Mouse (Mus musculus) testis, postnatal 10 days (tissue): ENCODE results near the gene 9430015G10Rik.

Source experiments
- DNase-seq: peaks from one replicate; pipeline ENCODE4 v3.0.0; 2021; ENCODE audit warnings: low spot score

The 9430015G10Rik gene

GRCm38 (mm10) chr4:156109570-156110331, at the start of gene 9430015G10Rik:
TSS of gene 9430015G10Rik (plus strand) at chr4:156109982.
- peak; percentile 96 for DNase-seq

- no peak for DNase-seq
Observed at GRCm38 (mm10) chr4:156063861-156064509, 45.8 kb upstream of the 9430015G10Rik start.

DNA sequence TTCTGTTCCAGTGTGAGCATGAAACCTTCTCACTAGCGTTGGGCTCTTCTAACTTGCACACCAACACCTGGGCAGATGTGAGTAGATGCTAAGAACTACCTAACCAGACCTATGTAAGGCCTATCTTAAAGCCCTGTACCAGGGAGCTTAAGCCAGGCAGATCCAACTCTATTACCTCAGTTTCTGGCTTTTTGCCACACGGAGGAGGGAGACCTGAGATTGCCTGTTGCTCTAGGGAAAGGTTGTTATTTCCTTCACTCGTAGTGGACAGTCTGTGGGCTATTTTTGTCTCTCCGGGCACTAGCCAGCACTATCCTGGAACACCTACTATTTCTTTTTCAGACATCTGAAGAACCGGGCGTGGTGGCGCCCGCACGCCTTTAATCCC, 45.3 kb upstream of the 9430015G10Rik start:
- no peak for DNase-seq

- no peak for DNase-seq
Observed at GRCm38 (mm10) chr4:156065156-156065894, 44.5 kb upstream of the 9430015G10Rik start.

GRCm38 (mm10) chr4:156067256-156067949, 42.4 kb upstream of the 9430015G10Rik start:
- DNase-seq: no peak

GRCm38 (mm10) chr4:156069701-156070100, 40.1 kb upstream of the 9430015G10Rik start:
- DNase-seq: no peak

DNA sequence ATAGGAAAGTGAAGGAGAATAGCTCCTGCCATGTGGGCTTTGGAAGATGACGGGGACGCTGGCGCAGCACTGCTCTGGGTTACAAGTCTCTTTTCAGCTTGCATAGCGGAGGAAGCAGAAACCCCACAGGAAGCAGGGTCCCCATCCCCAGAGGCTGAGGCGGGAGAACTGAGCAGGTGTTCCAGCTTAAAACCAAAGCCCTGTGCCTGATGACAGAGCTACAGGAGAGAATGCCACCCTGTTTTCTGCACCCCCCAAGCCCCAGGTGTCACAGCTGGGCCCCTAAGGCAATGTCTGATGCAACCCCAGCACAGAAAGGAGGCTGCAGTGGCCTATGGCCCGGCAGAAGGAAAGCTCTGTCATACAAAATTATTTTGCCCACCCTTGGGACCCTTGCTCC, 39.5 kb upstream of the 9430015G10Rik start:
- no peak for DNase-seq

DNA sequence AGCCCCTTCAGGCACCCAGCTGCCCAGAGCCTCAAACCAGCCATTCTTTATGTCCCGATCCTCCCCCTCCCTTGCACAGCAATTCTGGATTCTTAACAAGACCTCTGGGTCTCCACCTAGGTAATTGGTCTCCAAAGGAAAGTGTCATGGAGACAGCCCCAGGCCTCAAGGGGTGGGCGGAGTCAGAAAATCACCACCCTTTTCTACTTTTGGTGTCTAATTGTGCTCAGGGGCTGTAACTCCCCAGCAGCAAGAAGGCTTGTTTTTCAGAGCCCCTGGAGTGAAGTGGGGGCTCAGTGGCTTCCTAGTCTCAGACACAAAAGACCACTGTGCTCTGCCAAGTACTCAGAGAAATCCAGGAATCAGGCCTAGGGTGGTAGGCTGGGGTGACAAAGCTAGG, 39.1 kb upstream of the 9430015G10Rik start:
- DNase-seq: no peak

- no peak for DNase-seq
Observed at GRCm38 (mm10) chr4:156076911-156077382, 32.8 kb upstream of the 9430015G10Rik start.

- peak; percentile 74 for DNase-seq
Observed at GRCm38 (mm10) chr4:156077499-156078301, 32.1 kb upstream of the 9430015G10Rik start.

DNA sequence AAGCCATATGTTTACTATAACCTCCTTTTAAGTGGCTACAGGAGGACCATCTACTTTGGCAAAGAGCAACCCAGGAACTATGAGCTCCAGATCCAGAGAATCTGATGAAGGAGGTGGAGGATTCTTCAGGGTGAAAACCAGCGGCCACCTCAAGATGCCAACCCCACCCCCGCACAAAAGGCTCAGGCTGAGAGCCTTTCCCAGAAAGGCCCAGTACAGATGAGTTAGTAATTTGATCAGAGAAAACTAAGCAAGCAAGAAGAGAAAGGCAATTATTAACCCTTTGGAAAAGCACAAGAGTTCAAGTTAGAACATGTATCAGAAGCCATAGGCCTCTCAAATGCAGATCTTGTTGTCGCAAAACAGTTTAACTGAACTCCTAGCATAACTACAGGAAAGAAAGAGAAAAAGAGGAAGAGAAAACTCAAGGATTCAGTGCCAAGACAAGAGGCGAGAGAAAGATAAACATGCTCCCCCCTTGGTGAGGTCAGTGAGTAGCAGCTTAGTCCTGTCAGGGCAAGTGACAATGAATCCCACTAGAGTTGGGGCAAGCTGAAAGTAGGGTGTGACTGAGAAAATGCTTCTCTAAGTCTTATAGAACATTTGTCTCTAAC, 27.1 kb upstream of the 9430015G10Rik start:
- DNase-seq: no peak

GRCm38 (mm10) chr4:156083348-156083747, 26.4 kb upstream of the 9430015G10Rik start:
- peak; percentile 78 for DNase-seq

- peak; percentile 62 for DNase-seq
Observed at GRCm38 (mm10) chr4:156084096-156084879, 25.5 kb upstream of the 9430015G10Rik start.

- no peak for DNase-seq
Observed at GRCm38 (mm10) chr4:156085256-156085655, 24.5 kb upstream of the 9430015G10Rik start.

- no peak for DNase-seq
Observed at GRCm38 (mm10) chr4:156087398-156088087, 22.2 kb upstream of the 9430015G10Rik start.

DNA sequence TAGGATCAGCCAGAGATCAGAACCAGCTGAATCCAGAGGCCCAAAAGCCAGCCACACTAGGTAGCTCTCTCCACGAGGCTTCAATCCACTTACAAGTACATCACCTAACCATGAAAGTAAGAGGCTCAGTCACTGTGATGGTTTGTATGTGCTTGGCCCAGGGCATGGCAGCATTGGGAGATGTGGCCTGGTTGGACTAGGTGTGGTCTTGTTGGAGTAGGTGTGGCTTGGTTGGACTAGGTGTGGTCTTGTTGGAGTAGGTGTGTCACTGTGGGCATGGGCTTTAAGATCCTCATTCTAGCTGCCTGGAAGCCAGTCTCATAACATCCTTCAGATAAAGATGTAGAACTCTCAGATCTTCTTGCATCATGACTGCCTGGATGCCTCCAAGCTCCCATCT, 18.5 kb upstream of the 9430015G10Rik start:
- no peak for DNase-seq

DNA sequence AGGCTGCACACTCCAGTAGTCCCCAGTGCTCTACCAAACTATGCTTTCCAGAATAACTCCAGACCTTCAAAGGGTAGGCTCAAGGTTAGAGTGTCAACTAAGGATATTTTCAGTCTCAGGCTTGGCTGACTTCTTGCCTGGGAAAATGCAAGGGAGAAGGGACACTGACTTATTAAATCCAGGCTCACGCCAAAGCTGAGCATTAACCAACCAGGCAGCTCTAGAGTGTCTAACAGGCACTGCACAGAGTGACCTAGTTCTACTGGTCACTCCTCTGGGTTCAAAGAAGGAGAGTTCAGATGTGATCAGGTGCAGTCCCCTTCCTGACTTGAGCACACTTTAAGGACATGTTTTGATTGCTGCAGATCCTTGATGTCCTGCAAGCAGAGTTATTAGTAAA, 17.0 kb upstream of the 9430015G10Rik start:
- DNase-seq: no peak

- DNase-seq: no peak
Observed at GRCm38 (mm10) chr4:156093758-156094157, 16.0 kb upstream of the 9430015G10Rik start.

GRCm38 (mm10) chr4:156096191-156096590, 13.6 kb upstream of the 9430015G10Rik start:
- no peak for DNase-seq
